Mouse (Mus musculus): ENCODE measurements around the gene Gm11634. TPM values are rescaled to one million over a fixed set of nuclear protein-coding genes. Genes with fewer than 3 reads are reported as not detected.
"Not testable (repeated sequence)": the region's sequence is repeated elsewhere in the genome, so short reads cannot be mapped to it uniquely, and the experiment has no call there.

Gene Gm11634
- total RNA-seq (2022), result not detected

GRCm38 (mm10) chr11:101599156-101599555 lies at the start of gene Gm11634:
Gm11634 (minus strand) TSS chr11:101599256.
- no peak for DNase-seq (ENCODE audit: low spot score in 2 of 2)

- DNase-seq (ENCODE audit: low spot score in 2 of 2), result not testable (repeated sequence)
Measured at GRCm38 (mm10) chr11:101647093-101647492, 48.0 kb upstream of the Gm11634 start.

DNA sequence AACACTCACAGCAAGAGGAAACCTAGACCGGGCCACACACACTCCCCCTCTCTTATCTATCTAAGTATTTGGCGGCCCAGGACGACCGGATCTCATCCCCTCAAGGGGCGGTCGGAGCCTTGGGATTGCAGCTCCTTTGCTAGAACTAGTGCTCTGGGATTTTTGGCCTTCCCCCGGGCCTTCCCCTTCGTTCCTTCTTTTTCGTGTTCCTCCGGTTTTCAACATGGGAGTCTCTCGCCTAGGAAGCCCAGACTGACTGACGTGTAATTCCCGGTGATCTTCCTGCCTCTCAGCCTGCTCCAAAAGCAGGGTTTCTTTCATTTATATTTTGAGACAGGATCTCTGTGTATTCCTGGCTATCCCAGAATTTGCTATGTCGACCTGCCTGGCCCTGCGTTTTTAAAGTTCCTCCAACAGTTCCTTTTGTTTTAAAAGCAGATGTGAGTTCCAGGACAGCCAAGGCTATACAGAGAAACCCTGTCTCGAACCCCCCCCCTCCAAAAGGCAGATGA lies 47.3 kb upstream of the Gm11634 start:
- DNase-seq (ENCODE audit: low spot score in 2 of 2), result not testable (repeated sequence)

- peak; percentile 44 to 70 for DNase-seq (ENCODE audit: low spot score in 2 of 2)
Measured at GRCm38 (mm10) chr11:101645411-101646282, 46.6 kb upstream of the Gm11634 start.

DNA sequence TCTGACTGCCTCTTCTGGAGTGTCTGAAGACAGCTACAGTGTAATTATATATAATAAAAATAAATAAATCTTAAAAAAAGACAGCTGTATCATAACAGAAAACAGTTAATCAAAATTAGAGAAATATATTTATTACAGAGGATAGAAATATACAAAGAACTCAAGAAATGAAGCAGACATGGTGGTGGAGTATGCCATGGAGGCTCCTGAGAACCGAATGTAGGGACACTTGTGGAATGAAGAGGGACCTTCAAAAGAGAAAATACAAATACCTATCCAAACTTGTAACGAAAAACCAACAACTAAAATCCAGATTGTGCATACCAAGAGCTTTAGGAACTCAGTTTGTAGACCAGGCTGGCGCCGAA lies 46.0 kb upstream of the Gm11634 start:
- DNase-seq (ENCODE audit: low spot score in 2 of 2), result not testable (repeated sequence)

DNA sequence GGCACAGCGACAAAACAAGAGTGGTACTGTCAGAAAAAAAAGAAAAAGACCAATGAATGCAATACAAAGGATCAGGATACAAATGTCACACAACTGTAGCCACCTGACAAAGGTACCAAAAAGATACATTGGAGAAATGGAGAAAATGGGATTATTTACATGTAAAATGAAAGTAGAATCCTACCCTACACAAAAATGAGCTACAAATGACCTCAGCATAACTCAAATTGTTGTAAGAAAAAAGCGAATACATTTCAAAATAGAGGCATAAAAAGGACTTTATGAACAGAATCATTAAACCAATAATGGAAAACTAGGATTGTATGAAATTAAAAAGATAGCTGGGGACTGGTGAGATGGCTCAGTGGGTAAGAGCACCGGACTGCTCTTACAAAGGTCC lies 45.5 kb upstream of the Gm11634 start:
- no peak for DNase-seq (ENCODE audit: low spot score in 2 of 2)

GRCm38 (mm10) chr11:101642931-101643330 lies 43.9 kb upstream of the Gm11634 start:
- no peak for DNase-seq (ENCODE audit: low spot score in 2 of 2)

DNA sequence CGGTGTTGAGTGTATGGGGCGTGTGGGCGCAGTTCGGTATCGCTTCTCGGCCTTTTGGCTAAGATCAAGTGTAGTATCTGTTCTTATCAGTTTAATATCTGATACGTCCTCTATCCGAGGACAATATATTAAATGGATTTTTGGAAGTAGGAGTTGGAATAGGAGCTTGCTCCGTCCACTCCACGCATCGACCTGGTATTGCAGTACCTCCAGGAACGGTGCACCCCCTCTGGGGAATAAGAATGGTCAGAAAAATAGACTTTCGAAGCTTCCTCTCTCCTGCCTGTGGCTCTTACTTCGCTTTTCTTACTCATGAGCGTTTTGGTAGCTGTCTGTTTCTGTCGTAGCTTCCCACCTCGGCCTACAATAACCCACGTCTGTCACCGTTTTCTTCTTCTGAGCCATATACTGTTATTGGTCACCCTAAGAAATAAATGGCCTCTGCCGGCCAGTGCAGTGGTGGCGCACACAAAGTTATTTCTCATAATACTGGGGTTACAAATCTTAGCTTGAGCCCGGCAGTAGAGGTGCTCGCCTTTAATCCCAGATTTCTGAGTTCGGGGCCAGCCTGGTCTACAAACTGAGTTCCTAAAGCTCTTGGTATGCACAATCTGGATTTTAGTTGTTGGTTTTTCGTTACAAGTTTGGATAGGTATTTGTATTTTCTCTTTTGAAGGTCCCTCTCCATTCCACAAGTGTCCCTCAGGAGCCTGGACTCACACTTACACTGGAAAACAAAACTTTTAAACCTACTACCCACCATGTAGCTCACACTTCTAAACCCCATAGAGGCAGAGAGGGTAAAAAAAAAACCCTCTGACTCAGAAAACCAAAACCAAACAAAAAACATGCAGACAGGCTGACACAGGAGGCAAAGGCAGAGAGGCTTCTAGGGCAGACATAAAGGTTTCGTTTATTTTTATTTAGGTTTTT lies 42.9 kb upstream of the Gm11634 start:
- DNase-seq (ENCODE audit: low spot score in 2 of 2), result peak in 1 of 2 experiments; percentile 13

GRCm38 (mm10) chr11:101640857-101641709 lies 42.0 kb upstream of the Gm11634 start:
- peak; percentile 73 to 79 for DNase-seq (ENCODE audit: low spot score in 2 of 2)

DNA sequence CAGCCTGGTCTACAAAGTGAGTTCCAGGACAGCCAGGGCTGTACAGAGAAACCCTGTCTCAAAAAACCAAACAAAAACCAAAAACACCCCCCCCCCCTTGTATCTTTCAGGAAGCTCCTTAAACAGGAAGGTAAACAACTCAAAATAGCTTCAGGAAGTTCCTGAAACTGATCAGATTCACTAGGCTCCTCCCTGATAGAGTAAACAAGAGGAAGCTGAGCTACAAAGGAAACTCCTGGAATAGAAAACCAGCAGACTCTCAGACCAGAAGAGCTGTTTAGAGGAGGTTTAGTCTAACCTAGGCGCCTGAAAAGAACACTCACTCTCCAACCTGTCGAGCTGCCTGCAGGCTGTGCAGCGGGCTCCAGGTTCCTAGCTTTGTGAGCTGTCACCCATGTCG lies 40.7 kb upstream of the Gm11634 start:
- DNase-seq (ENCODE audit: low spot score in 2 of 2), result no peak

DNA sequence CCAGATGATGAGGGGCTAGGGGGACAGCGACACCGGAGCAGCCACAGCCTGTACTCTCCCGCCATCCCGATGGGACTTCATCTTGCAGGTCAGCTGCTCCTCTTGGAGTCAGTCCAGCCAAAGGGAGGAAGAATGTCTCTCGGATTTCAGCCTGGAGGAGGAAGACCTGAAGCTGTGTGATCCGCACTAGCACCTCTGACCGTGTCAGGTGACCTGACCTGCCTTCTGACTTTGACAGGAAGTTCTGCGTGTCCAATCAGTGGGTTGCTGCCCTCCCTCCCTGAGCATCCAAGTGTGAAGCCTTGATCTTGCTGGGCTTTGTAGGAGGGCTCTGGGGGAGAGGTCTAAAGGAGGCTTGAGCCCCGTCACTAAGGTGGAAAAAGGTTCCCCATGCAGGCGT lies 36.6 kb upstream of the Gm11634 start:
- DNase-seq (ENCODE audit: low spot score in 2 of 2), result no peak

DNA sequence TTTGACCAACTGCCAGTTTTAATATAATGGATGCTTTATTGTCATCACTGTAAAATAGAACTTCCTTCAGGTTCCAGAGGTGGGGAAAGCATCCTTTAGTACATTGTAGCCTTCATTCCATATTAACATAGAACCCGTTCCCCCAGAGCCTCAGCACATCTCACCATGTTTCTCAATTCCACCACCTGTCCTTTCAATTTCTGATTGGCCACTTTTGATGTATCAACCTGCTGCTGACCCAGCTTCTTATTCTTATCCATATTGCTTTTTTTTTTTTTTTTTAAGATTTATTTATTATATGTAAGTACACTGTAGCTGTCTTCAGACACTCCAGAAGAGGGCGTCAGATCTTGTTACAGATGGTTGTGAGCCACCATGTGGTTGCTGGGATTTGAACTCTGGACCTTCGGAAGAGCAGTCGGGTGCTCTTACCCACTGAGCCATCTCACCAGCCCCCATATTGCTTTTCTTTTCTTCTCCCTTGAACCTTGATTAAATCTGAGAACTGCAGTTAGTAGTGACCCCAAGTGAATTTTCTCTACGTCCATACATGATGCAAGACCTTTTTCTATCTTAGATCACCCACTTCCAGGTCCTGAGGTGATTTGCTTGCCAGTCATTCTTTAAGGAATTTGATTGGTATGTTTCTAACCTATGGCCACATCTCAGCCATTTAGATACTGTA lies 29.8 kb upstream of the Gm11634 start:
- DNase-seq (ENCODE audit: low spot score in 2 of 2), result not testable (repeated sequence)

DNA sequence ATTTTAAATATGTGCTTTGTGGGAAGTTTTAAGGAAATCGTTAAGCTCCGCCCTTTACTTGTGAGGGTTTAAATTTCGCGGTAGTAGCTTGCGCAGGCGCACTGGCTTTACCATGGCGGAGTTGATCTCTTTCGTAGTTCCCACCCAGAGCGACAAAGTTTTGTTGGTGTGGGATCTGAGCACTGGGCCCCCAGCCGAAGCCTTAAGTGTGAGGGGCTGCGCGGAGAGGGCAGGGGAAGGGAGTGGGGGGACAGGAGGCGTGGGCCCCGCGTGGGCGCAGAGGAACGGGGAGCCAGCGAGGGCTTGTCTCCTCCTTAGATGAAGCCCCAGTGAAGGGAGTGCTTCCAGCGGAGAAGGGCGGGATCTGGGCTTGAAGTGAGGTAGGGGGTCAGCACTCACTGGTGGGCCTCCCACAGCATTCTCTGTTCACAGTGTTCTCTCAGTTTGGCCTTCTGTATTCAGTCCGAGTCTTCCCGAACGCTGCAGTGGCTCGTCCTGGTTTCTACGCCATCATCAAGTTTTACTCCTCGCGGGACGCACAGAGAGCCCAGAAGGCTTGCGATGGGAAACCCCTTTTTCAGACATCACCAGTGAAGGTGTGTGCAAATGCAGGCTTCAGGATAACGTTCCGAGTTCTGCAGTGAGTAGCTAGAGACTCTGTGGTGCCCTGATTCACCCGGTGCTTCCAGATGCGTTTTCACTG lies 29.0 kb upstream of the Gm11634 start:
- DNase-seq (ENCODE audit: low spot score in 2 of 2), result peak; percentile 57 to 79

DNA sequence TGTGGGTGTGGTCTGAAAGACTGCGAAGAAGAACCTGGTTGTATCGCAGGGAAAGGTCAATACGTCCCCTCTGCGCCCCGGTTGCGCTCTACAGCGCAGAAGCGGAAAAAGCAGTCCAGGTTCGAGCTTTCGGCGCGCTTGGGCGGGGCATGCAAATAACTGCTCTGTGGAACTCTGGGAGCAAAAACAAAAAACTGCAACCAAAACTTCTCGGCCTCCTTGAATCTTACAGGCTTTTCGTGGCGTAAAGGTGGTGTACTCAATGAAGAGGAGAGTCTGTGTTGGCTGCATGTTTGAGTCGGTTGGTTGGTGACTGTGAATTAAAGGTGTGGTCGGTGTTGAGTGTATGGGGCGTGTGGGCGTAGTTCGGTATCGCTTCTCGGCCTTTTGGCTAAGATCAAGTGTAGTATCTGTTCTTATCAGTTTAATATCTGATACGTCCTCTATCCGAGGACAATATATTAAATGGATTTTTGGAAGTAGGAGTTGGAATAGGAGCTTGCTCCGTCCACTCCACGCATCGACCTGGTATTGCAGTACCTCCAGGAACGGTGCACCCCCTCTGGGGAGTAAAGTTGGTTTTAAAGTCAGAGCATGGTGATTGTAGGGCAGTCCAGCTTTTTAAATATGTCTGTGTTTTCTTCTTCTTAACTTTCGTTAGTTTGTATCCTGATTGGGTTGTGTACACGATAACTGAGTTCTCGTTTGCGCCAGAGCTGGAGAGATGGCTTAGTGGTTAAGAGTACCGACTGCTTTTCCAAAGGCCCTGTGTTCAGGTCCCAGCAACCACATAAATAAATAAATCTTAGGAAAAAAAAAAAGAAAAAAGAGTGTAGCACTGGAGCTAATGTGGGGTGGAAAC lies 28.2 kb upstream of the Gm11634 start, which contains the start of gene Rdm1:
Gene Rdm1, plus strand, starts transcription at position 201 of the 862 bp plus-strand sequence.
- peak; percentile 73 to 75 for DNase-seq (ENCODE audit: low spot score in 2 of 2)

DNA sequence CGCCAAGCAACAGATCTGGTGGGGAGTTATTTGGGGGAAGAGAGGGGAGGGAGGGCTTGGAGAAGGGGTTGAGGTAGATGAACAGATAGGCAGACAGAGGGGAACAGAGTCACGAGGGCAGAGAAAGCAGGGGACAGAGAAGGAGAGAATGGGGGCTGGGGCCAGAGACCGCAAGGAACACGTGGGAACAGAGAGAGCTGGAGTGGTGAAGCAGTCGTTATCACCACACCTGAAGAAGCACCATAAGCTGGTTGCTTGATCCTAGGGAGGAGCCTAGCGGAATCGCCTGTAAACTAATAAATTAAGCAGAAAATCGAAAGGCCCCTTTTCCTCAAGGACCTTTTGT lies 27.6 kb upstream of the Gm11634 start:
- no peak for DNase-seq (ENCODE audit: low spot score in 2 of 2)

- not testable (repeated sequence) for DNase-seq (ENCODE audit: low spot score in 2 of 2)
Measured at GRCm38 (mm10) chr11:101620022-101620655, 21.1 kb upstream of the Gm11634 start.

DNA sequence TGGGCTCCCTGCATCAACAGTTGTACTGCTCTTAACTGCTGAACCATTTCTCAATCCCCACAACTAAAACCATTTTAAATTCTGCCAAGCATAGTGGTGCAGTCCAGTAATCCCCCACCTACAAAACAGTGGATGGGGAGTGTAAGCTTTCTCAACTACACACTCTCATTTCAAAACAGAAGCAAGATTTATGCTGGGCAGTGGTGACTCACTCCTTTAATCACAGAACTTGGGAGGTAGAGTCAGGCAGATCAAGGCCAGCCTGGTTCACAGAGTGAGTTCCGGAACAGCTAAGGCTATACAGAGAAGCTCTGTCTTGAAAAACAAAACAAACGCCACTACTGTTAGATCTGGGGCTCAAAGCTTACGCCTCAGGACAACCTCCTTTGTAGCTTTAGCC lies 19.5 kb upstream of the Gm11634 start:
- no peak for DNase-seq (ENCODE audit: low spot score in 2 of 2)

GRCm38 (mm10) chr11:101617849-101618248 lies 18.8 kb upstream of the Gm11634 start:
- no peak for DNase-seq (ENCODE audit: low spot score in 2 of 2)

All from layer of hippocampus, adult 8-10 months (tissue).